Mouse (Mus musculus): Measurements from ENCODE around the gene Dgkb. TPM values are rescaled to one million over a fixed set of nuclear protein-coding genes. Genes with fewer than 3 reads are reported as not detected.

The Dgkb gene
- total RNA-seq, 2 experiments from 2014 or later: 75.8 to 85.5 TPM

GRCm38 (mm10) chr12:38356386-38356785, 538.9 kb downstream of the Dgkb start:
- no peak for DNase-seq (ENCODE audit: low spot score in 2 of 2)

DNA sequence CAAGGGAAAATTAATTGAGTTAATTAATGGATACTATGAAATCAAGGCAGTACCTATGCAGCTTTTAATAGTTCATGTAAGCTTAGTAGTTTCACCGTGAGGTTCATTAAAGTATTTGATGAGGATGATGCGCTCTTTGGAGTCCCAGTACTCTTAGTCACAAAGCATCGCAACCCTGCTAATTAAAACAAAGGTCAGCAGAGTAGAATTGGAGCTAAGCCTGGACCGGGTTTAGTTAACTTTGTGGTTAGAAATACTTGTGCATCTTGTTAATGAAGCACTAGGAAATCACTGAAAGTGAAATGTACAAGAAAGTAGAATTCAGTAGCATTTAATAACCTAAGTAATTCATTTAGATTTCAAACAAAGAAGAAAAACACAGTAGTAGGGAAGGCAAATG, 544.0 kb downstream of the Dgkb start:
- no peak for DNase-seq (ENCODE audit: low spot score in 2 of 2)

DNA sequence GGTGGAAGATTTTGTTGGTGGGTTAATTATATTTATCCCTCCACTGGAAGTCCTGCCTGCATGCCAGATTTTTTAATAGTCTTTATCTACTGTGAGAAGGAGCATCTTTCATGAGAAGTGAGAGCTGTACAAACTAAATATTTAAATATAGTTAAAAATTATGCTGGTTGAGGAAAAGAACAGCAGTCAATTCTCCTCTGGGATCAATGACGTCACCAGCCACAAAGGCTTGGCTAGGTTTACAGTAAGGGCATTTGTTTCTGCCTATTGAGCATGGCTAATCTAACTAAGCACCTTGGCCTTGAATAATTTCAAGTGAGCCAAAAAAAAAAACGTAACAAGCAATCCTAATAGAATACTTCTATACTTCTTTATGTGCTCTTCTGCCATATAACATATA, 554.1 kb downstream of the Dgkb start:
- no peak for DNase-seq (ENCODE audit: low spot score in 2 of 2)

DNA sequence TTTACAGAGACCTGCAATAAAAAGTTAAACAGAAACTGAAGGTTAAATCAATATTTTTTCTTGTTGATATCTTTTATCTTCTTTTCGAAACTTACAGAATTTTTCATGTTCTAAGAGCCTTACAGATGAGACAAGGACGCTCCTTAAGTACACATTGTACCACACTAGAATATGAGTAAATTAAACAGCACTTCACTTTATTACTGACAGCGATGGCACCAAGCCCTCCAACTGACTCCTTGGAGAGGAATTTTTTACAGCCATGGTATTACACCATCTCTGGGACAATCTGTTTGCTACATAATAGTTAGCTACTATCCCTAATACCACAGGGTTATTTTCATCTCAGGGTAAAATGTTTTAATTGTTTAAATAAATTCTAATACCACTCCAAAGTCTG, 556.6 kb downstream of the Dgkb start:
- no peak for DNase-seq (ENCODE audit: low spot score in 2 of 2)

DNA sequence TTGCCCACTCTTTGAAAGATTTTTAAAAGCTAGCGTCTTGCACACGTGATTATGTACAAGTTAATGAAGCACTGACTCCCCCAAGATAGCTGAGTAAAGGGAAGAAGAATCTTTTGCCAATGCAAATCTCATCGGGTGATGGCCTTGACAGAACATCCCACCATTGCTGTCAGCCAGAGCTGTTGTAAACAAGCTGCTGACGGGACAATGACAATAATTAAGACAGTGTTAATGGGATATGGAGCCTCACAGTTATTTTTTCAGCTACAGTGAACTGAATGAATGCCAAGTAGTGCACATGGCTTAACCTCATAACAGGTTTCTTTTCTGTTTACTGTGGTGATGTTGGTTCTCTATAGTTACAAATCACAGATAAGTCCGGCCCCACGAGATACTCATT, 568.4 kb downstream of the Dgkb start:
- DNase-seq (ENCODE audit: low spot score in 2 of 2): no peak

DNA sequence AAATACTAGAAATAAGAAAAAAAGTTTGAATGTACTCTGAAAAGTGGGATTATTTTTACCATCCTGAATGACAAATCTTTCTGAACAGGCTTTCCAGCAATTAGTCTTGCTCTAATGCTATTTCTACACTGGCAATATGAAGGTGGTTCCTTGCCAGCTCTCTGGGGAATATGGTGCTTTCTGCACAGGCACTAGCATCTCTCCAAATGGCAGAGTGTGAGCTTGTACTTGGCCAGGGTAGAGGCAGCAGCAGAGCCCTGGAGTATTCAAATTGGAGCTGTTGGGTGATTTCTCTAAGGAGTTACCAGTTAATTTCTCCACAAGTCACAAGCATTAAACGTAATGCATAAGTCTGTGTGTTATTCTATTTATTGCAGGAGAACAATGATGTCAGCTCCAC, 569.5 kb downstream of the Dgkb start:
- peak; percentile 41 to 61 for DNase-seq (ENCODE audit: low spot score in 2 of 2)

DNA sequence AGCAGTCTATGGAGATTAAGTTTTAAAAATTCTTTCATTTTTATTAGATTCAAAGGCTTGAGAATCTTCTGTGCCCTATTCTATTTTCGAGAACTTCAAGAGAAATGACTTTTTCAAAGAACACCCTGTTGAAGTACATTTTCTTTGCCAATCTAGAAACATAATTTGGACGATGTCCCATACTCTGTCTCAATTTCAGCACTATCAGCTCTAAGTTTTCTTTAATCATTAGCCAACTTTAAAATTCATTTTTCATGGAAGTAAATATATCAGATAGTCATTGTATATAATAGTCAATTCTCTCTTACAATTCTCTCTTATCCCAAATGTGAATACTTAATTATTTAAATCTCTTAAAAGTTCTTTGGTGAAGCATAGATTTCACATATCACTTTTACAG, 570.1 kb downstream of the Dgkb start:
- no peak for DNase-seq (ENCODE audit: low spot score in 2 of 2)

DNA sequence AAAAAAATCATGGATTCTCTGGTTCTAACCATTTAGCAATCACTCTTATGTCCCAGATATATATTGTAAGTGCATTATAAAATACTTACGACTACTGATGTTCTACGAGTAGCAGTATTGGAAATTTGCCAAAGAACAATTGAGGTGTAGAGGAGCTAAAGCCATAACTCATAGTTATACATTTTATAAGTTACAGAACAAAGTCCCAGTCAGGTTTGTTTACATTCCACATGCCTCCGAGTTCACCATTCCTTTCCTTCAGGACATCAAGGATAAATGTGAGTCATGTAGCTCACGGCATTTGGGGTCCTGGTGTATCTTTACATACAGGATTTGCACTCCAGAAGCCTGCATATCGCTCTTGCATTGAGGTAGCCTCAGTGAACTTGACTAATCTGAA, 570.7 kb downstream of the Dgkb start:
- no peak for DNase-seq (ENCODE audit: low spot score in 2 of 2)

DNA sequence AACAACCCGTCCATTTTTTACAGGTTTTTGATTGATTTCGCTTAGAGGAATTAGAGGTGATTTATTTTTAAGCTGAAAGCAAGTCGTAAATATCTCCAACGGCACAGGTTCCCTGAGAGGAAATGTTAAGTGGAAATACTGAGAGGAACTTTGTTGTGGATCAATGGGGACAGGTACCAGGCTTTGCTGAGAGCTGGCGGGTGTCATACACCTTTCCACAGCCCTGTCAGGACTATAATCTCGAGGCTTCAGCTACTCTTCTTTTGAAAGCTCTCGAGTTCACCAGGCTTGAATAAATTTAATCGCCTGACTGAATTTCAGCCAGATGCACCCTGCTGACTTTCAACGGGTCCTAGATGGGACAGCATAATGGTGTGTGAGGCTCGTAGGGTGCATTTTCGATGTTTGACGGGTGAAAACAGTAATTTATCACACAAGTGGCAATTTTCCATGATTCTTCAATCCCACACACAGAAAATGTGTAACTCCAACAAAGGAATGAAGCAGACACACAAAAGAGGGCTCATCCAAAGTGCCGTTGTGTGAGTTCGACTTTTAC, 580.3 kb downstream of the Dgkb start:
- no peak for DNase-seq (ENCODE audit: low spot score in 2 of 2)

GRCm38 (mm10) chr12:38400089-38400488, 582.6 kb downstream of the Dgkb start:
- no peak for DNase-seq (ENCODE audit: low spot score in 2 of 2)

DNA sequence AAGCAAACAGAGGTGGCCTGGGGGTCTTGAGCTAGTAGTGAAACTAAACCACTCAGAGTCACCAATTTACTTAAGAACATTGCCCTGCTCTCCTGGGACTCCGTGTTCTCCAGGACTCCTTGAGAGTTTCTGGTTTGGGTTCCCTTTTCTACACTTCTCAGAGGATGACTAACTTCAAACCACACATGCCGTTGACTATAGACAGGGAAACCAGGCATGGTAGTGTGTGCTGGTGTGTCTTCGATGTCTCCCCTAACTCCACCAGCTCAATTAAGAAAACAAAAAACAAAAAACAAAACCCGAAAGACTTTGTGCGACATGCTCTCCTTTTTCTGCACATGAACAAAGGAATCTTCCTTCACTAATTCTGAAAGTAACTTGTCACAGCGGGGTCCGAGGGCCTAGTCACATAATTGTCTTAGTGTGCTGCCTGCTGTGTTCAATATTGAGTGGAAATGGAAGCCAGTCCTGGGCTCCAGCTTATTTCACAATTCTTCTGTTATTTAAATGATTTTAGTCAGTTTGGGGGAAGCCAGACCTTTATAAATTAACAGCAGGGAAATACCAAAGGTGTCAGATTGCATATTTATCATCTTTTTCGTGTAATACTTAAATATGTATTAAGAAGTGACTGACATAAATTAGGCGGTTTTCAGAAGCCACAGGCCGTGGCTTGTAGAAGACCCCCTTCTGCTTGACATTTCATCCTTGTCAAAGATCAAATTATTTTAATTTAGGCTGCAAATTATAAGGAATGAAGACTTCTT, 618.0 kb downstream of the Dgkb start:
- DNase-seq (ENCODE audit: low spot score in 2 of 2): no peak

DNA sequence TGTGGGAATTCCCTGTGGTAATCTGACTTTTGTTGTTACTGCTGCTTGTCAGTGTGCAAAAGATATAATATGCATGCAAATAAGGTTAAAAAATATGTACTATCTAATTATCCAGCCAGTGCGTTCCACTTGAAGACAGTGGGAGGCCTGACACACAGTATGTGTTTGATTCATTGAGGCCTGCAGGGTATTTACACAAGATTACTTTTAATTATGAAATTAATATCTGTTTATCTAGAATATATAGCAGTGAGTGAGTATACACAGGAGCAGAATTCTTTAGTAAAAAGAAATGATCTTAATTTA, 618.6 kb downstream of the Dgkb start:
- no peak for DNase-seq (ENCODE audit: low spot score in 2 of 2)

DNA sequence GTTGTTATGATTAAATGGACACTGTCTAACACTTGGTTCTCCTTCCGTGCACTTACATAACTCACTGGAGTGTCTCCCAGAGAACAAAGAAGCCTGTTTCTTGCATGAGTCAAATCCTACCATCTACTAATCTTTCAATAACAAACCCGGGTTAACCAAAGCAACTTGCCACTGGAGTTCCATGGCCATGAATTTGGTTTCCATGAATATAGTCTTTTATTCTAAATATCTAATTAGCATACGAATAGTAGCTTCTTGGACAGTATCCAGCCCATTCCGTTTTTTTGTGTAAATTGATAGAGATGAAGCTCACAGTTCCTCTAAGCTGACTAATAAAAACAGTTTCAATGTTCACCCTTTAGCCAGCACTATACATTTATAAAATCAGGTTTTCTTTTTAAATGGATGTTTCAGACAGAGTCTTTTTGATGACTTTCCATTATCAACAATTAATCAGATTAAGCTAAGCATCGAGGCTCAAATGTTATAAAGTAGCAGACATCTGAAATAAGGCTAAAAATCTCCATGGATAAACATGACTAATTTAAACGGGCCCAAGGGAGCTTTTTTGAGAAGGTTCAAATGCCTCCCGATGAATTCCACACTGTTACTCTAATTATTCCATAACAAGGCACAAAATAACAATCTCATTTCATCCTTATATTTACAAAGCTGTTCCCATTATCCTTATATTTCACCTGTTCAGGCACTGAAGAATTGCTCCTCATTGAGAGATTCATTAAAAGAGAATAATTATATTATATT, 633.0 kb downstream of the Dgkb start:
- DNase-seq (ENCODE audit: low spot score in 2 of 2): no peak

DNA sequence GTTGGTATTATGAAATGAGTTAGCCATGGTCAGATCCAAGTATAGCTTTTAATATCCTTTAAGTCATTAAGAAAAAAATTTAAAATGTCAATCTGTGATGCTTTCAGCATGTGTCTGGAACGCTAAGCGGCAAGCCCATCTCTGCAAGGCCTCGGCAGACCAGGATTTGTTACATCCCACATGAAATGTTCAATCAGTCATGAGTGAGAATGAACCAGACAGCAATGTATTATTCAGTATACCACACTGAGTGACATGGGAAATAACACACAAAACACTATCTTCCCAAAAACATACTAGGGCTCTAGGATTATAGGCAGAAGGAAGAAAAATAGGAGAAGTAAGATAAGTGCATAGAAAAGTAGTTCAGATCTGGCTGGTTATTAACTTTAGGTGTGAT, 634.2 kb downstream of the Dgkb start:
- DNase-seq (ENCODE audit: low spot score in 2 of 2): no peak

DNA sequence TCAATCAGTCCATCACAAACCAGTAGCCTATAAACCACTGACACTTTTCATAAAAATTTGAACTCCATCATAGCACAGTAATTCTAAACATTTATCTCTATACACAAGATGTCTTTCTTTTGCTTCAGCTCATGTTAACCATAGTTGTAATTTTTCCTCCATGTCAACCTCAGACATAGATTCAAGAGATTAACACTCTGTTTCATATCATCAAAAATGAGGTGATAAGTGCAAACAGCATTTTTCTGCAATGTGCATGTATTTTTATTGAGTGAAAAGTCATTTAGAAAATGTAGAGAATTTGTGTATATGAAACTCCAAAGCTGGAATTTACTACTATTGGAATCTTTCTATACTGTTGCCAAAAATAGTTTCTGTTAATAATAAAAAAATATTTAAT, 650.7 kb downstream of the Dgkb start:
- DNase-seq (ENCODE audit: low spot score in 2 of 2): no peak

DNA sequence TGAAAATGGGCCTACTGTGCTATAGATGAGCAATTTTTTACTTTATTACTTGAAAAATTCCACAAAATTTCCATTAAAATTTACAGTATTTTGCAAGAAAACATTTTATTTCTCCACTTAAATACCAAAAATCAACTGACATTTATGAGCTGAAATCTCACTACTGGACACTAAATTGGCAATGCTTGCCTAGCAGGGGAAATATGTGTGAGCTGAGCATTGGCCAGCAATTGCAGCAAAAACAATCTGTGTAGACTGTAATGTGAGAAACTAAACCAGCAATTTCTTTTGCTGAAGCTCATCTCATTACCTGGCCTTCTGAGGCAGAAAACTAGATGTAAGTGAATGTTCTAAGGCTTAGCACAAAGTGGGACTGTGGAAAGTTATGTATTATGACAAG, 651.1 kb downstream of the Dgkb start:
- no peak for DNase-seq (ENCODE audit: low spot score in 2 of 2)

- DNase-seq (ENCODE audit: low spot score in 2 of 2): no peak
Observed at GRCm38 (mm10) chr12:38497229-38497628, 679.7 kb downstream of the Dgkb start.

GRCm38 (mm10) chr12:38500931-38501330, 683.4 kb downstream of the Dgkb start:
- DNase-seq (ENCODE audit: low spot score in 2 of 2): no peak

DNA sequence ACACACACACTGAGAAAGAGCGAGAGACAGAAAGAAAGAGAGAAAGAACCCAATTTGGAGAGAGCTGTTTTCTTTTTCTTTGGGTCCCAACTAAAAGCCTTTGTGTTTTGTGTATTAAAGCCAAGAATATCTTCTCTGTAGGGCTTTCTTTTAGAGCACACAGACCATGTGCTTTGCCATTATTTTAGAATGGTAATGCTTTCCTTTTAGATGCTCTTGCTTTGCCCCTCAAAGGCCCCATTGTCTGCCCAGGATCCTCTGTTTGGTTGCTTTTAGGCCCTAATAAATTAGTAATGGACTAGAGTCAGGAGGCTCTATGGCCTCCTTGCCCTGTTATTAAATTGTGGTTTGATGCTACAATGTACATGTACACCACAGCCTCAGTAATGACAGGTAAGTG, 690.7 kb downstream of the Dgkb start:
- DNase-seq (ENCODE audit: low spot score in 2 of 2): no peak

- DNase-seq (ENCODE audit: low spot score in 2 of 2): no peak
Observed at GRCm38 (mm10) chr12:38545431-38545830, 727.9 kb downstream of the Dgkb start.

- no peak for DNase-seq (ENCODE audit: low spot score in 2 of 2)
Observed at GRCm38 (mm10) chr12:38577141-38577540, 759.6 kb downstream of the Dgkb start.

- no peak for DNase-seq (ENCODE audit: low spot score in 2 of 2)
Observed at GRCm38 (mm10) chr12:38579191-38579817, 761.8 kb downstream of the Dgkb start.

All from layer of hippocampus, postnatal 10 days (tissue).